Mouse (Mus musculus) stomach, embryonic 15.5 days (tissue): ENCODE data around the gene Gm29289. TPM values are rescaled to one million over a fixed set of nuclear protein-coding genes. Genes with fewer than 3 reads are reported as not detected.
"Not testable (repeated sequence)": the region's sequence is repeated elsewhere in the genome, so short reads cannot be mapped to it uniquely, and the experiment has no call there.

Experiments used
- ATAC-seq: fragments of 200-750 bp; cut with Nextera tagmentation; 2 replicates; pipeline ENCODE4 v1.8.0; 2017; ENCODE audit warnings: low read depth, moderate number of reproducible peaks, moderate TSS enrichment; ENCODE audit not compliant: insufficient read depth, low FRiP score
- H3K27ac ChIP-seq: fragments of 300-500 bp; sonication (generic); 2 replicates; pipeline ENCODE4 v1.5.1; 2015; ENCODE audit warnings: mild to moderate bottlenecking, inconsistent platforms
- H3K27me3 ChIP-seq: fragments of 300-500 bp; sonication (generic); replicated peaks from 2 replicates; pipeline ENCODE4 v1.6.1; 2015; ENCODE audit warnings: inconsistent platforms
- H3K36me3 ChIP-seq: fragments of 300-500 bp; sonication (generic); 2 replicates; pipeline ENCODE4 v1.6.1; 2015; ENCODE audit warnings: inconsistent platforms
- H3K4me1 ChIP-seq: fragments of 300-500 bp; sonication (generic); 2 replicates; pipeline ENCODE4 v1.6.1; 2015; ENCODE audit warnings: inconsistent platforms
- H3K4me2 ChIP-seq: fragments of 300-500 bp; sonication (generic); 2 replicates; pipeline ENCODE4 v1.6.1; 2015; ENCODE audit warnings: mild to moderate bottlenecking, inconsistent platforms
- H3K4me3 ChIP-seq: fragments of 300-500 bp; sonication (generic); replicated peaks from 2 replicates; pipeline ENCODE4 v1.5.1; 2015; ENCODE audit warnings: inconsistent platforms
- H3K9ac ChIP-seq: fragments of 300-500 bp; sonication (generic); 2 replicates; pipeline ENCODE4 v1.6.1; 2015; ENCODE audit warnings: inconsistent platforms
- H3K9me3 ChIP-seq: fragments of 300-500 bp; sonication (generic); 2 replicates; pipeline ENCODE4 v1.6.1; 2016; ENCODE audit warnings: inconsistent platforms
- WGBS: fragments of 180-500 bp; shearing (Covaris S2); methylation state at CpG from one replicate; pipeline ENCODE4 v1.1.7; 2015; 5-methylcytosine and 5-hydroxymethylcytosine counted together
- polyA plus RNA-seq: library from polyadenylated mRNA; unstranded; fragments of >200 nt; fragmentation: Nextera tagmentation; extraction: Ambion mirVana; gene quantifications from 2 replicates; pipeline ENCODE4 v1.2.1, GENCODE M21; 2015

Gm29289 gene
- not detected in 2 replicates for polyA plus RNA-seq

DNA sequence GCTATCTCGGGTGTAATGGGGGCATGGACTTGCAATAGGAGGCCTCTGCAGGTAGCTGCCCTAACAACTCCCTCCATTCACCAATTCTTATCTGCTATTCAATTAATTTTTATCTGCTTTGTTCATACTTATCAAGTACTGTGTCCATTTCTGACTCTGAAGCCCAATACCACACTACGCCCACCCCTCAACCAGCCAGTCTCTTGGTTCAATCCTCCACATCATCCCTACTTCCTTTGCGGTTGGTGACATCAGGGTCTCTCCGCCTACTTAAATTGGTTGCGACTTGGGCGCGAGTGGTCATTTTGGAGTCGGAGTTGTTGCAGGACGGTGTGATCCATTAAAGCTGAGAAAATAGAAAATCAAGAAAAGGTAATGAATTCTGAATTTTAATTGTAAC, at the start of gene Gm29289:
TSS of gene Gm29289 (plus strand) at position 301 of the 400 bp plus-strand sequence.
- not testable (repeated sequence) for H3K27me3 ChIP-seq, H3K4me2 ChIP-seq, H3K27ac ChIP-seq, H3K9ac ChIP-seq, H3K36me3 ChIP-seq, H3K9me3 ChIP-seq, H3K4me1 ChIP-seq, H3K4me3 ChIP-seq, ATAC-seq
- WGBS: no CpG with 5 or more reads among the region's 9 CpGs

DNA sequence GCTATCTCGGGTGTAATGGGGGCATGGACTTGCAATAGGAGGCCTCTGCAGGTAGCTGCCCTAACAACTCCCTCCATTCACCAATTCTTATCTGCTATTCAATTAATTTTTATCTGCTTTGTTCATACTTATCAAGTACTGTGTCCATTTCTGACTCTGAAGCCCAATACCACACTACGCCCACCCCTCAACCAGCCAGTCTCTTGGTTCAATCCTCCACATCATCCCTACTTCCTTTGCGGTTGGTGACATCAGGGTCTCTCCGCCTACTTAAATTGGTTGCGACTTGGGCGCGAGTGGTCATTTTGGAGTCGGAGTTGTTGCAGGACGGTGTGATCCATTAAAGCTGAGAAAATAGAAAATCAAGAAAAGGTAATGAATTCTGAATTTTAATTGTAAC, 31.7 kb upstream of the Gm29289 start, which contains the start of gene Gm10352:
TSS of gene Gm10352 (plus strand) at position 301 of the 400 bp plus-strand sequence.
- H3K4me2 ChIP-seq, H3K36me3 ChIP-seq, ATAC-seq, H3K4me3 ChIP-seq, H3K9me3 ChIP-seq, H3K27me3 ChIP-seq, H3K27ac ChIP-seq, H3K9ac ChIP-seq, H3K4me1 ChIP-seq: not testable (repeated sequence)
- WGBS: no CpG with 5 or more reads among the region's 9 CpGs

Other genes starting within 250 kb of the Gm29289 start
- not detected in 2 replicates for gene H2al2b, start 211.9 kb upstream of the Gm29289 start, polyA plus RNA-seq
- 0.09 TPM in 1 of 2 replicates, not detected in the other for gene Gm4064, start 136.4 kb upstream of the Gm29289 start, polyA plus RNA-seq
- not detected in 2 replicates for gene Rbmy, start 101.9 kb upstream of the Gm29289 start, polyA plus RNA-seq
- gene Gm10256, start 101.9 kb upstream of the Gm29289 start, polyA plus RNA-seq: 0.14 TPM in 1 of 2 replicates, not detected in the other
- gene Gm10352, start 31.6 kb upstream of the Gm29289 start, polyA plus RNA-seq: not detected in 2 replicates